Mouse (Mus musculus) intestine, postnatal 0 days (tissue): ENCODE data around the gene Skap1. TPM values are rescaled to one million over a fixed set of nuclear protein-coding genes. Genes with fewer than 3 reads are reported as not detected.

Experiments
- ATAC-seq: fragments of 200-750 bp; cut with Nextera tagmentation; 2 replicates; pipeline ENCODE4 v1.8.0; 2017; ENCODE audit warnings: mild to moderate bottlenecking, moderate TSS enrichment, moderate library complexity
- H3K27ac ChIP-seq: fragments of 300-500 bp; sonication (generic); 2 replicates; pipeline ENCODE4 v1.5.1; 2014; ENCODE audit warnings: mild to moderate bottlenecking, low read depth, low read length, moderate library complexity
- H3K27me3 ChIP-seq: fragments of 300-500 bp; sonication (generic); replicated peaks from 2 replicates; pipeline ENCODE4 v1.6.1; 2014; ENCODE audit warnings: low read length, mixed read lengths; ENCODE audit not compliant: control insufficient read depth, insufficient read depth
- H3K36me3 ChIP-seq: fragments of 300-500 bp; sonication (generic); 2 replicates; pipeline ENCODE4 v1.6.1; 2014; ENCODE audit warnings: mild to moderate bottlenecking, moderate library complexity; ENCODE audit not compliant: control insufficient read depth, insufficient read depth
- H3K4me1 ChIP-seq: fragments of 300-500 bp; sonication (generic); replicated peaks from 2 replicates; pipeline ENCODE4 v1.6.1; 2014; ENCODE audit warnings: antibody characterized with exemption, low read length, mixed read lengths; ENCODE audit not compliant: control insufficient read depth, insufficient read depth
- H3K4me2 ChIP-seq: fragments of 300-500 bp; sonication (generic); replicated peaks from 2 replicates; pipeline ENCODE4 v1.6.1; 2014; ENCODE audit warnings: low read depth, mild to moderate bottlenecking, moderate library complexity
- H3K4me3 ChIP-seq: fragments of 300-500 bp; sonication (generic); 2 replicates; pipeline ENCODE4 v1.5.1; 2014; ENCODE audit warnings: low read depth, low read length
- H3K9ac ChIP-seq: fragments of 300-500 bp; sonication (generic); 2 replicates; pipeline ENCODE4 v1.6.1; 2014; ENCODE audit warnings: mild to moderate bottlenecking, low read depth, low read length
- H3K9me3 ChIP-seq: fragments of 300-500 bp; sonication (generic); 2 replicates; pipeline ENCODE4 v1.6.1; 2016; ENCODE audit warnings: mixed run types; ENCODE audit not compliant: control insufficient read depth
- CTCF ChIP-seq: sonication (generic); IDR thresholded peaks from 2 replicates; pipeline ENCODE4 v1.5.1; 2016; ENCODE audit warnings: low read depth, mild to moderate bottlenecking, control low read depth, antibody characterized with exemption, moderate library complexity
- WGBS: fragments of 180-500 bp; shearing (Covaris S2); extraction: QIAGEN DNeasy Blood & Tissue Kit; methylation state at CpG from one replicate; pipeline ENCODE4 v1.1.7; 2014; 5-methylcytosine and 5-hydroxymethylcytosine counted together
- polyA plus RNA-seq: library from polyadenylated mRNA; unstranded; fragments of >200 nt; fragmentation: Nextera tagmentation; extraction: Ambion mirVana; gene quantifications from 2 replicates; pipeline ENCODE4 v1.2.1, GENCODE M21; 2015

The Skap1 gene
- polyA plus RNA-seq, 1 experiment from 2014 or later = 0.46 TPM

DNA sequence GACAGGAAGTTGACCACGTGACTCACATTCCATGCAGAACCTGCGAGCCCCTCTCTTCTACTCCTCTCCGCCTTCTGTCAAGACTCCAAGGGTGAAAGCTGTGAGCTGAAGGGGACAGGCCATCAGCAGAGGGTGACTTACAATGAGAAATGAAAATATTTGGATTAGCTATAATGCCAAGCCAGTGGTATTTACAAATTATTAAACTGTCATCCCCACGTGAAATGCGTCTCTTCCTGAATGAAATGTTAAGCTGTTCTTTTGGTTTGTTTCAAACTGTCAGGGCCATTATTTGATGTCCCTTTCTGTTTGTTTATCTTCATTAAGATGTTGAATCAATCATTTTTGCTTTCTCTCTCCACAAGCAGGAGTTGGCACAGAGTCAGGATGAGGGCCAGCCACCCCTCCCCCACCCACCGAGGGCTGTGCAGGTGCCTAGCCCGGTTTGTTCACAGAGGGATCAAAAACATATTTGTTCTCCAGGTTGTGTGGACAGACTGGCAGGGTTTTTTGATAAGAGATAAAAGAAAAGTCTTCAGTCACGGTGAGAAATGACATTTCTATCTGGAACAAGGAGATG is 210.5 kb downstream of the Skap1 start:
- H3K27me3 ChIP-seq = peaks cover 12% of the 10 kb centered on the region; the same call in 1 of the 2 replicates
- peak overlapping the region; percentile 10; the same call in 1 of the 2 replicates for H3K4me2 ChIP-seq
- no peak overlapping the region for H3K27ac ChIP-seq
- ATAC-seq = no peak
- no peaks in the 10 kb centered on the region for H3K36me3 ChIP-seq
- H3K9ac ChIP-seq = 0 out of 2 replicates have a peak overlapping the region, but pooled peaks have one; percentile 7
- TF ChIP-seq CTCF = no peak
- no peak overlapping the region for H3K4me3 ChIP-seq
- H3K4me1 ChIP-seq = no peaks in the 10 kb centered on the region
- 12% methylated on average over 8 of the region's 8 CpGs for WGBS
- H3K9me3 ChIP-seq = no peaks in the 10 kb centered on the region

DNA sequence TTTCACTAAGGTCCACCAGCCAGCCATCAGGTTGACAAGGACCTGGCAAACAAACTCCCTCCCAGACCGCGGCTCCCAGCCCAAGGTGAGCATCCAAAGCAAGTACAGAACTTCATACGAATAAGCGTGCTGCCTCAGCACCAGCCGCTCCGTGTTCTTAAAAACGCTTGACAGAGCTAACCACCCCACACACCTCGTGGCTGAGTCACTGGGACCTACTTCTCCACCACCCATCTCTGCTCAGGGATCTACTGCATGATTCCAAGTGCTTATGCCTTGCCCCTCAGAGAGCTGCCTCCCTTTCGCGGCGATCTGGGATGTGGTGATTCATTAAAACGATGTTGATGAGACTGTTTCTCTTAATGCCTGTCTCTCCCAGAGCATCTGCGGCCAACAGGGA is 213.6 kb downstream of the Skap1 start:
- H3K27ac ChIP-seq = no peak overlapping the region
- peaks cover 12% of the 10 kb centered on the region; the same call in 1 of the 2 replicates for H3K27me3 ChIP-seq
- no peak overlapping the region for H3K9ac ChIP-seq
- no peaks in the 10 kb centered on the region for H3K36me3 ChIP-seq
- TF ChIP-seq CTCF = no peak
- no peaks in the 10 kb centered on the region for H3K4me1 ChIP-seq
- H3K4me3 ChIP-seq = no peak overlapping the region
- no peak overlapping the region for H3K4me2 ChIP-seq
- ATAC-seq = no peak
- WGBS = 87% methylated on average over 13 of the region's 13 CpGs
- H3K9me3 ChIP-seq = no peaks in the 10 kb centered on the region

DNA sequence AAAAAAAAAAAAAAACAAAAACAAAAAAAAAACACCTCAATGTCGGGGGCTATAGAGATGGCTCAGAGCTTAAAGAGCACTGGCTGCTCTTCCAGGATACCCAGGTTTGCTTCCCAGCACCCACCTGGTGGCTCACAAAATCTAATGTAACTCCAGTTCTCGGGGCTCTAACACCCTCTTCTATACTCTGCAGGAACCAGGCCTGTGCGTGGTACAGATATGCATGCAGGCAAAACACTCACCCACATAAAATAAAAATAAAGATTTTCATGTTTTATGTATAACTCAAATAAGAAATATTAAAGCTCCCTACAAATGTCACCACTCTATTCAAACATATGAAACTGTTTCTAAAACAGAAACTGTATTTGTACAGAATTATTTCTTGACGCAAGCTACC is 214.6 kb downstream of the Skap1 start:
- no peak for ATAC-seq
- H3K36me3 ChIP-seq = no peaks in the 10 kb centered on the region
- H3K4me2 ChIP-seq = no peak overlapping the region
- H3K4me3 ChIP-seq = no peak overlapping the region
- no peak for TF ChIP-seq CTCF
- WGBS = 88% methylated on average over 4 of the region's 4 CpGs
- no peaks in the 10 kb centered on the region for H3K4me1 ChIP-seq
- no peak overlapping the region for H3K9ac ChIP-seq
- H3K27me3 ChIP-seq = peaks cover 8% of the 10 kb centered on the region; the same call in 1 of the 2 replicates
- no peaks in the 10 kb centered on the region for H3K9me3 ChIP-seq
- H3K27ac ChIP-seq = no peak overlapping the region

GRCm38 (mm10) chr11:96685381-96685780 is 221.0 kb downstream of the Skap1 start:
- Histone ChIP-seq H3K9me3 (no peaks in the 10 kb centered on the region), H3K4me1 (no peaks in the 10 kb centered on the region)
- ATAC-seq = no peak

GRCm38 (mm10) chr11:96686713-96687280 is 222.4 kb downstream of the Skap1 start:
- peaks cover 8% of the 10 kb centered on the region; the same call in 1 of the 2 replicates for H3K27me3 ChIP-seq
- H3K9ac ChIP-seq = no peak overlapping the region
- H3K27ac ChIP-seq = no peak overlapping the region
- 17% methylated on average over 16 of the region's 16 CpGs for WGBS
- H3K4me3 ChIP-seq = no peak overlapping the region
- no peaks in the 10 kb centered on the region for H3K36me3 ChIP-seq
- no peaks in the 10 kb centered on the region for H3K9me3 ChIP-seq
- TF ChIP-seq CTCF = no peak
- ATAC-seq = no peak
- H3K4me2 ChIP-seq = no peak overlapping the region; the same call in 1 of the 2 replicates
- H3K4me1 ChIP-seq = no peaks in the 10 kb centered on the region

More at GRCm38 (mm10) chr11:96685381-96685780, 221.0 kb downstream of the Skap1 start:
- H3K4me3 ChIP-seq = no peak overlapping the region
- H3K4me2 ChIP-seq = no peak overlapping the region
- TF ChIP-seq CTCF = peak; percentile 59
- no peaks in the 10 kb centered on the region for H3K36me3 ChIP-seq
- H3K9ac ChIP-seq = no peak overlapping the region
- WGBS = 90% methylated on average over 2 of the region's 2 CpGs
- H3K27ac ChIP-seq = no peak overlapping the region
- H3K27me3 ChIP-seq = peaks cover 8% of the 10 kb centered on the region; the same call in 1 of the 2 replicates

GRCm38 (mm10) chr11:96692250-96692649 is 227.9 kb downstream of the Skap1 start:
- Histone ChIP-seq H3K27ac (no peak overlapping the region), H3K36me3 (no peaks in the 10 kb centered on the region), H3K9ac (no peak overlapping the region), H3K4me2 (no peak overlapping the region), H3K27me3 (no peaks in the 10 kb centered on the region), H3K9me3 (no peaks in the 10 kb centered on the region), H3K4me1 (no peaks in the 10 kb centered on the region), H3K4me3 (no peak overlapping the region)
- WGBS = 85% methylated on average over 5 of the region's 5 CpGs
- no peak for ATAC-seq
- TF ChIP-seq CTCF = no peak
